Mouse (Mus musculus) thymus, adult 2 months (tissue): ENCODE results near the gene Acsm1.

ENCODE experiments used
- CTCF ChIP-seq: fragments of 200-500 bp; IDR thresholded peaks from 2 replicates; pipeline ENCODE4 v1.5.1; 2012; ENCODE audit warnings: mild to moderate bottlenecking, control low read depth, low read length, moderate library complexity, borderline replicate concordance; ENCODE audit not compliant: control insufficient read depth, poor library complexity, insufficient read depth; ENCODE audit errors: extremely low read depth
- POLR2A ChIP-seq: fragments of 200-500 bp; IDR thresholded peaks from 2 replicates; pipeline ENCODE4 v1.6.1; 2012; ENCODE audit warnings: mild to moderate bottlenecking, low read length, control low read depth, moderate library complexity; ENCODE audit not compliant: control insufficient read depth, poor library complexity, insufficient read depth; ENCODE audit errors: extremely low read depth

- TF ChIP-seq CTCF (no peak), POLR2A (no peak)
These were observed 46.4 kb upstream of the Acsm1 start for GRCm38 (mm10) chr7:119560452-119560835.
